Mouse (Mus musculus) right cerebral cortex, postnatal 25 days (tissue): ENCODE results near the gene Raet1e.
"Not testable (repeated sequence)": the region's sequence is repeated elsewhere in the genome, so short reads cannot be mapped to it uniquely, and the experiment has no call there.

Experiments
- DNase-seq: peaks from one replicate; pipeline ENCODE4 v3.0.0; 2022

The Raet1e gene

GRCm38 (mm10) chr10:22274445-22275057, 116.2 kb downstream of the Raet1e start:
- DNase-seq = no peak

GRCm38 (mm10) chr10:22278468-22278867, 120.1 kb downstream of the Raet1e start:
- DNase-seq = not testable (repeated sequence)

DNA sequence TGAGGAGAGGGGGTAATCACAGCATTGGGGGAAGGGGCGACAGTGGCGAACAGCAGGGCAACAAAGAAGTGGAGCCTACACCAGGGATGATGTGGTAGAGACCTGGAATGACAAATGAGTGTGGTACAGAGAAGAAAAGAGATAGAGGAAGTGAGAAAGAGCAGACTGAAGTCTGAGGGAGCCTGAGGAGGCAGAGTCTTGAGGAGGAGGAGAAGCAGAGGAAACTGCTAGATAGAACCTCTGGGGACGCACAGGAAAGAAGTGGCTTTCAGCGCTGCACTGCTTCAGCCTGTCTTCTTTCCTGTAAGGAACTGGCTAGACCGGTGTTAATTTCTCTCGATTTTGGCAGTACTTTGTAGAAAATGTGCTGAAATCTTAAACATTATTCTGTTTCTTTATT, 124.4 kb downstream of the Raet1e start:
- no peak for DNase-seq

- no peak for DNase-seq
These were observed 137.3 kb downstream of the Raet1e start for GRCm38 (mm10) chr10:22295676-22296075.

DNA sequence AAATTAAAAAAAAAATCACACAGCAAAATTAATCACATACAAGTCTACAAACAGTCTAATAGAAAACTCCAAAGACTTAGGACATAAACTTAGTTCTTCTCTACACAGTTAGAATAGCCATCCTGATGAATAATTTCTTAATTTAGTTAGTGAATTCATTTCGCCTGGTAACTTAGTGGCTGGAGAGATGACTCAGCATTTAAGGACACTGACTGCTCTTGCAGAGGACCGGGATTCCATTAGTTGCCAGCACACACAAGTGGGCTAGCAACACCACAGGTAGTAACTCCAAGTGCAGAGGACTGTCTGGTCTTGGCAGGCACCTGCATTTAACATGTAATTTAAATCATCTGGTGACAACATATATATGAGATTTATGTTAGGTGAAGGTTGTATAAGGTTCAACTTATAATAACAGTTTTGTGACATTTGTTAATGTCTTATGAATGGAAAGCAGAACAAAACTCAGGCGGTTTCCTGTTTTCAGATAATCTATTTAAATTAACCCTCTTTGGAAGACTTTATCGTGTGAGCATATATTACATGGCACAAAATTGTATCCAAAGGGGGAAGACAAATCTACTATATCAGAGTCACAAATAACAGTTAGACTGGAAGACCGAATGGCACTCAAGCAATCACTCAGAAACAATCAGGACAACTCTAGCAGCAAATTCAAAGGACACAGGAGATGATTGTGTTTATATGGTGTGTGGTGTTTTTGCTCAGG, 138.8 kb downstream of the Raet1e start:
- DNase-seq = no peak

- DNase-seq = no peak
These were observed 139.5 kb downstream of the Raet1e start for GRCm38 (mm10) chr10:22297766-22298461.

DNA sequence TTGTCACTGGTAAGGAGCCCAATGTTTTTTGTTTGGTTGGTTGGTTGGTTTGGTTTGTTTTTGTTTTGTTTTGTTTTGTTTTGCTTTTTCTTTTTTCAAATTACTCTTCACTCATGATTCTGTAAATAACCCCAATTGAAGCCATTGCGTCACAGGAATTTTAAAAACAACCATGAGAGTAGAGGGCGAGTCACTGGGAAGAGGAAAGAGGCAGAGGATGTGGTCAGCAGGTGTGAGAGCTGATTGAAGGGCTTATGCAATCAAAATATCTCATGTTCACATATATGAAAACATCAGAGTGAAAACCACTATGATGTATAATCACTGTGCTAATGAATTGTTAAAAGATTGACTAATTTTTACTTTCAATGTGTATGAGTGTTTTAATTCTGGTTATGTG, 141.0 kb downstream of the Raet1e start:
- no peak for DNase-seq

DNA sequence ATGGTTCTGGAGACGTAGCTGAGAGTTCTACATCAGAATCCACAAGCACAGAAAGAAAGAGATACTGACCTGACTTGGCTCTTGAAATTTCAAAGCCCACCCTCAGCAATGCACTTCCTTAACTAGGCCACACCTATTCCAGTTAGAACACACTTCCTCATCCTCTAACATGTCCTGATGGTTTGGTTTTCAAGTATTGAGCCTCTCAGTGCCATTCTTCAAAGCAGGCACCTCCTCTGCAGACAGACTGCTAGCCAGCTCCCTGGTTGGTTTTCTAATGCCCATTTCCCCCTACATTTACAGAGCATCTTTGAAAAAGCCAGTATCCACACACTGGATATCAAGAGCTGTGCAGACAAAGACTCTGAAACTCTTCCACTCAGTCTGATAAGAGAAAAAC, 143.3 kb downstream of the Raet1e start:
- no peak for DNase-seq

DNA sequence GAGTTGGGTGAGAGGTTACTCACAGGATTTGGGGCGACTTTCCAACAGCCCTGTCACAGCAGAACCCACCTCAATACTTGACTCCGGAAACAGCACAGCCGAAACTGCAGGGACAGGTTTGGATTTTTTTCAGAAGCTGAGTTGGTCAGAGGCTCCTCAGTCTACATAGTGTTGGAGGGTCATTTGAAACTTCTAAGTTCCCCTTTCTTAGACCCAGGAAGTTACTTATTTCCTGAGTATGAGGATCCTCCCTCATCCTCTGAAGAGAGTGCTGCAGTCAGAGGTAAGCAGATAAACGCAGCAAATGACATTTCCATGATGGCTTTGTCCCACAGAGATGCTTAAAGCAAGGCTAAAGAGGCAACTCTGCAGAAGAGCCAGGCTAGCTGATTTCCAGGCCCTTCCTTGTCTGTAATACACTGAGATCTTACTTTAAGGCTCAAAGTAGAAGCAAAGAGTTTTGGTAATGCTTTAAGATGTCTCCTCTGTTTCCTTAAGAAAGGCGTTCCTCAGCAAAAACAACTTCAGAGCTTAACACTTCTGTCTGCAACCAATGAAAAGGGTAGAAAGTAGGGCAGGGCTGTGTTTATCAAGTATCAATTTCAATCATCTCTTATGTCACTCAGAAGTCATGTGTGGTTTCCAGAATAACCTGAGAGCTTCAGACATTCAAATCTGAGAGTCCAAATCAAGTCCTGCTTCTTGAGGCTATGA, 144.1 kb downstream of the Raet1e start:
- DNase-seq = no peak

- no peak for DNase-seq
These were observed 145.4 kb downstream of the Raet1e start for GRCm38 (mm10) chr10:22303736-22304135.

DNA sequence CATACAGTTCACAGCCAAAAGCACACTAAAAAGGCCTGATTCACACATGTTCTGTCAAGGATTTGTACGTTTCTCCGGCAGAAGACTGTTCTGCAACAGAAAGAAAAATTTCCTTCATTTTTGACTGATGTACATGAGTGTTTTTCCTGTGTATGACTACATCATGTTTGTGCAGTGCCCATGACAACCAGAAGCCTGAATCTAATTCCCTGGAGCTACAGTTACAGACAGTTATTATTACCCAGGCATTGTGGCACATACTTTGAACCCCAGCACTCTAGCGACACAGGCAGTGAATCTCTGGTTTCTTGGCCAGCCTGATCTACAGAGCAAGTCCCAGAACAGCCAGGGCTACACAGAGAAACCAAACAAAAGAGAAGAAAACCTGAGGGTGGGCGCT, 147.4 kb downstream of the Raet1e start:
- no peak for DNase-seq

DNA sequence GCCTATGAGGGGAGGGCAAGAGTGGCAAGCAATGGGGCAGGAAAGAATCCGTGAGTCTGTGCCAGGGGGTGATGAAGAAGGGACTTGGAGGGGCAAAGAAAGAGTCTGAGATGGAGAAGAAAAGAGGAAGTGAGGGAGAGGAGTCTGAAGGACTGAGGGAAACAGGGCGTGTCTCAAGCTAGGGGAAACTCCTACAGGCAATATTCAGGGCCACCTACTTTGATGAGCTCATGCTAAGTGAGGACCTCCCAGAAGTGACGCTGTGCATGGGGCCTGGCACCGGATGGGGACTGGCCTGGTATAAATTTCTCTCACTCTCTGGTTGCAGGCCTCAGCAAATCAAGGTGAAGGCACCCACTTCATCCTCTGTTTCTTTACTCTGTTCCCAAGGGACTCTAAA, 148.1 kb downstream of the Raet1e start:
- DNase-seq = no peak

DNA sequence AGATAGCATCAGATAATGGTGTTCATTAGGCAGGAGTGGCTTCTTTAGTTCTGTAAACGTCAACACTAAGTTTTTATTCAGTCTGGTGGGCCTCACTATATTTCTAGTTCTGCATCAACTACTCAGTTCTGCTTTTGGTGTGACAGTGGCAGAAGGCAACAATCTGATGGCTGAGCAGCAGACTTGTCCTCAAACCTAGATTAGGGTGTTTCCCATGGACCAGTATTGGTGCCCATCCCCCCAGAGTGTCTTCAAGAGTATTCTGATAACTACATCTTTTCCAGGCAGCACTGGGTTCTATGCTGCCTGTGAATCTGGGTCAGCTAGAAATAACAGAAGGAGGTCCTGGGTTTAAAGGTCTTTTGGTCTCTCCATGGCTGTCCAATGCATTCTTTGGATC, 149.9 kb downstream of the Raet1e start:
- no peak for DNase-seq

DNA sequence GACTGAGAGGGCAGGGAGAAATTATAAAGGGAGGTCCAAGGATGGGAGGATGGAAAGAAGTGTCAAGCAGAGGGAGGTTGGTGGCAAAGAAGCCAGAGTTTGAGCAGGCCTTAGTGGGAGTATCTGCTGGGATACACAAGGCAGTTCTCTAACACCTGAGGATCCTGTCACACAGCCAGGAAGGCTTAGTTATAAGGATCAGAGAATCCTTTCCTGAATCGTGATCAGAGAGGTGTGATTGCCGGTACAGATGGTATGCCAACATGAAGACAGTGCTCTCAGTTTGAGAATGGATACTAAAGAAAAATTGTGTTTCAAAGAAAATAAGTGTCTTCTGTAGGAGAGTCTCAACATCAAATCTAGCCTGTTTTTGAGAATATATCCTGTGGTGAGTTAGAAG, 164.5 kb downstream of the Raet1e start:
- no peak for DNase-seq

- not testable (repeated sequence) for DNase-seq
These were observed 187.4 kb downstream of the Raet1e start for GRCm38 (mm10) chr10:22345721-22346120.

GRCm38 (mm10) chr10:22353548-22354195, 195.3 kb downstream of the Raet1e start:
- DNase-seq = not testable (repeated sequence)

DNA sequence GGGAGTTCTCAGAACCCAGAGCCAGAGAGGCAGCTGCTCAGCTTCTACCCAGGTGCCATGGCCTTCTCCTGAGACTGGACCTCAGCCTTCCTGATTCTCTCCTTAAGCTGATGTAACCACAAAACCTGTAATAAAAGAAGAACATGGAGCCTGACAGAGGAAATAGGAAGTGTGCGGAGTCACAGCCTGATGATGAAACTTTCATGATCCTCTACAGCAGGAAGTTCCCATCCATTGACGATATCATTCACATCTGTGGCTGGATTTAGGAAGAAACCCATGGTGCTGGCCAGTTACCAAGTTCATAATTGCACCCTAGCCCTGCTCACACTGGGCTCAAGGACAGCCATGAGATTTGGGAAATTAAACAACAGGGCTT, 195.8 kb downstream of the Raet1e start:
- not testable (repeated sequence) for DNase-seq

DNA sequence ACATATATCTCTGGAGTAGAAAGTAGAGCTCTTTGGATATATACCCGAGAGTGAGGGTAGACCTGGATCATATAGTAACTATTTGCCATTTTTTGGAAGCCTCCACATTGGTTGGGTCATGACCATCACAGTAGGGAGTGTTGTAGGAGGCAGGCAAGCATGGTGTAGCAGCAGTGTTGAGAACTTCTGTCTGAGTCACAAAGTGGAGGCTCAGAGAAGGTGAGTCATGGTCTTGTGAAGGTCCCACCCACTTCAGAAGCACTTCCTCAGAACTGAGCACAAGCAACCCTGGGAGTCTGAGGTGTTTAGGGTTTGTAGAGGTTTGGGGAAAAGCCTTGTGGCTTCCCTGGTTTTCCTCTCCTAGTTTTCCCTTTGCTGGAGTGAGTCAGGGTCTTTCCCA, 199.0 kb downstream of the Raet1e start:
- not testable (repeated sequence) for DNase-seq

DNA sequence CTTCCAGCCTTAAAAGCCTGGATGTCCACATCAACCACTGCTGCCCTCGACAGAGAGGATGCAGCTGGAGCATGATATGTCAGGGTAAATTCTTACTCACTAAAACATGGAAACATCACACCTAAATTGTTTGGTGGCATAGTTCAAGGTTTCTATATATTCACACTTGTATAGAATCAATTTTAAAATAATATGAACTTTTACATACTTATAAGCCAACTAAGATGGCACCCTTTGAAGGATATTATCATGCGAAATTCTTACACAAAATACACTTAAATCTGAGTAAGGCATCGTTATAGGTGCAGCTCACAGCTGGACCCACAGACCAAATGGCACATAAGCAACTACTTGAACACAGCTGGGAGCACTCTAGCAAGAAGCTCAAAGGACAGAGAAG, 201.9 kb downstream of the Raet1e start, which contains the start of gene Raet1d:
Gene Raet1d, plus strand, starts transcription at position 301 of the 400 bp plus-strand sequence.
- DNase-seq = not testable (repeated sequence)

DNA sequence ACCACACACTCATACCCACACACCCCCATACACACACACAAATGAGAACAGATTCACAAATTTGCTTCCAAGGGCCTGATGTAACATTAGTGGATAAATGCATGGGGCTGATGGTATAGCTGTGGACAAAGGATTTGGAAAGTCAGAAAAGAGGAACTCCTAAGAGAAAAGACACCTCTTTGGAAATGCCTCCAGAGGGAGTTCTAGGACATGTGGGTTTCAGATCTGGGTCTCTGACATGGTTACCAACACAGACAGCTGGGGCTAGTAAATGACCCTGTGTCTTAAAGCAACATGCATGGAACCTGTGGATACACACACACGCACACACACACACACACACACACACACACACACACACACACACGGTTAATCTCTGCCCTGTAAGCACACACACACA, 202.6 kb downstream of the Raet1e start:
- not testable (repeated sequence) for DNase-seq

- DNase-seq = not testable (repeated sequence)
These were observed 203.3 kb downstream of the Raet1e start for GRCm38 (mm10) chr10:22361415-22362352.

DNA sequence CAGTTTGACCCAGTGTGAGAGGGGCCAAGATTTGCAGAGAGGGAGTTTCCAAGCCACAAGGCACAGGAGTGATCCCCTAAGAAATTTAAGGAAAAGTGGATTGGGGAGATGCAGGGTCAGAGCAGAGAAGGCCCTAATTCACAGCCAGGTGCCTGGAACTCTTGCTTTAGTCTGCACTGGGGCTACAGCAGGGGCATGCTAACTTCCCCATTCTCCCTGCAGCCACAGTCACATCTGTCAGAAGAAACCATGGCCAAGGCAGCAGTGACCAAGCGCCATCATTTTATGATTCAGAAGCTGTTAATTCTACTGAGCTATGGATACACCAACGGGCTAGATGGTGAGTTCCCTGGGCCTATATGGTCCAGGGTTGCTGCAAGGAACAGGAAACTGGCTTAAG, 204.1 kb downstream of the Raet1e start:
- not testable (repeated sequence) for DNase-seq
